Mouse (Mus musculus) embryonic facial prominence, embryonic 15.5 days (tissue): Measurements from ENCODE around the gene Epha8. TPM values are rescaled to one million over a fixed set of nuclear protein-coding genes. Genes with fewer than 3 reads are reported as not detected.

Experiments
- ATAC-seq: fragments of 200-750 bp; cut with Nextera tagmentation; 2 replicates; pipeline ENCODE4 v1.8.0; 2017; ENCODE audit warnings: low read depth, moderate TSS enrichment; ENCODE audit not compliant: insufficient number of reproducible peaks, low FRiP score, low TSS enrichment
- H3K27ac ChIP-seq: fragments of 300-500 bp; sonication (generic); replicated peaks from 2 replicates; pipeline ENCODE4 v1.5.1; 2015; ENCODE audit warnings: mild to moderate bottlenecking, inconsistent platforms
- H3K27me3 ChIP-seq: fragments of 300-500 bp; sonication (generic); 2 replicates; pipeline ENCODE4 v1.6.1; 2015; ENCODE audit warnings: inconsistent platforms
- H3K36me3 ChIP-seq: fragments of 300-500 bp; sonication (generic); 2 replicates; pipeline ENCODE4 v1.6.1; 2015; ENCODE audit warnings: mild to moderate bottlenecking, inconsistent platforms
- H3K4me1 ChIP-seq: fragments of 300-500 bp; sonication (generic); 2 replicates; pipeline ENCODE4 v1.6.1; 2015; ENCODE audit warnings: inconsistent platforms
- H3K4me2 ChIP-seq: fragments of 300-500 bp; sonication (generic); replicated peaks from 2 replicates; pipeline ENCODE4 v1.6.1; 2015; ENCODE audit warnings: mild to moderate bottlenecking, inconsistent platforms
- H3K4me3 ChIP-seq: fragments of 300-500 bp; sonication (generic); replicated peaks from 2 replicates; pipeline ENCODE4 v1.5.1; 2015; ENCODE audit warnings: mild to moderate bottlenecking, inconsistent platforms
- H3K9ac ChIP-seq: fragments of 300-500 bp; sonication (generic); 2 replicates; pipeline ENCODE4 v1.6.1; 2015; ENCODE audit warnings: inconsistent platforms
- H3K9me3 ChIP-seq: fragments of 300-500 bp; sonication (generic); replicated peaks from 2 replicates; pipeline ENCODE4 v1.6.1; 2016; ENCODE audit warnings: inconsistent platforms
- WGBS: fragments of 180-500 bp; shearing (Covaris S2); methylation state at CpG from one replicate; pipeline ENCODE4 v1.1.7; 2015; 5-methylcytosine and 5-hydroxymethylcytosine counted together
- polyA plus RNA-seq: library from polyadenylated mRNA; unstranded; fragments of >200 nt; fragmentation: Nextera tagmentation; extraction: Ambion mirVana; gene quantifications from 2 replicates; pipeline ENCODE4 v1.2.1, GENCODE M21; 2015

Gene Epha8
- polyA plus RNA-seq, 1 experiment from 2014 or later = 2.0 TPM

GRCm38 (mm10) chr4:136887714-136888113, 68.9 kb downstream of the Epha8 start:
- 69% methylated on average over 5 of the region's 5 CpGs for WGBS

GRCm38 (mm10) chr4:136886101-136886500, 70.5 kb downstream of the Epha8 start, which contains the start of gene C1qb:
TSS of gene C1qb (minus strand) at chr4:136886187.
- Histone ChIP-seq H3K36me3 (no peaks in the 10 kb centered on the region), H3K4me2 (no peak within 1 kb of the TSS), H3K27me3 (peaks cover 5% of the 10 kb centered on the region), H3K9ac (no peak within 1 kb of the TSS), H3K9me3 (no peaks in the 10 kb centered on the region), H3K27ac (no peak within 1 kb of the TSS), H3K4me1 (no peaks in the 10 kb centered on the region), H3K4me3 (no peak within 1 kb of the TSS)
- no peak for ATAC-seq
- 61% methylated on average over 7 of the region's 7 CpGs for WGBS

More at GRCm38 (mm10) chr4:136887714-136888113, 68.9 kb downstream of the Epha8 start:
- no peaks in the 10 kb centered on the region for H3K36me3 ChIP-seq
- H3K27ac ChIP-seq = no peak overlapping the region
- no peak overlapping the region for H3K4me2 ChIP-seq
- no peak overlapping the region for H3K9ac ChIP-seq
- no peak overlapping the region for H3K4me3 ChIP-seq
- no peaks in the 10 kb centered on the region for H3K4me1 ChIP-seq
- H3K9me3 ChIP-seq = no peaks in the 10 kb centered on the region
- peaks cover 11% of the 10 kb centered on the region for H3K27me3 ChIP-seq
- no peak for ATAC-seq

Other genes starting within 250 kb of the Epha8 start
- 12.2 and 13.1 TPM in 2 replicates for gene Ephb2, start 120.8 kb downstream of the Epha8 start, polyA plus RNA-seq
- 85.7 and 86.5 TPM in 2 replicates for gene C1qb, start 70.6 kb downstream of the Epha8 start, polyA plus RNA-seq
- gene C1qc, start 63.8 kb downstream of the Epha8 start, polyA plus RNA-seq = 44.1 and 46.0 TPM in 2 replicates
- 47.5 and 52.1 TPM in 2 replicates for gene C1qa, start 58.0 kb downstream of the Epha8 start, polyA plus RNA-seq
- gene Zbtb40, start 92.0 kb upstream of the Epha8 start, polyA plus RNA-seq = 4.5 and 4.6 TPM in 2 replicates